Mouse (Mus musculus) forebrain, embryonic 10.5 days (tissue): ENCODE measurements at regions not wholly inside any gene's neighbourhood (a gene's known extent, or its start where the extent isn't known, plus 50 kb on each side); places are given as distances from the start of the nearest gene placed in this dataset.

Source experiments
- DNase-seq: peaks from one replicate; pipeline ENCODE4 v3.0.0-alpha.2; 2017; ENCODE audit warnings: low spot score; ENCODE audit errors: extremely low spot score
- H3K27ac ChIP-seq: fragments of 300-500 bp; sonication (generic); 2 replicates; pipeline ENCODE4 v1.5.1; 2016; ENCODE audit warnings: mild to moderate bottlenecking
- H3K27me3 ChIP-seq: fragments of 300-500 bp; sonication (generic); 2 replicates; pipeline ENCODE4 v1.6.1; 2016; ENCODE audit warnings: mild to moderate bottlenecking; ENCODE audit not compliant: poor library complexity, severe bottlenecking
- H3K36me3 ChIP-seq: fragments of 300-500 bp; sonication (generic); replicated peaks from 2 replicates; pipeline ENCODE4 v1.6.1; 2016; ENCODE audit warnings: mild to moderate bottlenecking, moderate library complexity
- H3K4me1 ChIP-seq: fragments of 300-500 bp; sonication (generic); 2 replicates; pipeline ENCODE4 v1.6.1; 2016
- H3K4me3 ChIP-seq: fragments of 300-500 bp; sonication (generic); 2 replicates; pipeline ENCODE4 v1.5.1; 2016; ENCODE audit warnings: mild to moderate bottlenecking, moderate library complexity
- H3K9me3 ChIP-seq: fragments of 300-500 bp; sonication (generic); 2 replicates; pipeline ENCODE4 v1.6.1; 2016; ENCODE audit warnings: mild to moderate bottlenecking, moderate library complexity
- WGBS: fragments of 180-500 bp; shearing (Covaris S2); methylation state at CpG from one replicate; pipeline ENCODE4 v1.1.7; 2016; 5-methylcytosine and 5-hydroxymethylcytosine counted together

GRCm38 (mm10) chr13:83716711-83717171 is 212.9 kb downstream of the Mef2c start:
- no peaks in the 10 kb centered on the region for H3K36me3 ChIP-seq
- H3K4me1 ChIP-seq, result peaks cover 39% of the 10 kb centered on the region
- no peak for DNase-seq
- WGBS, result under 1% methylated on average over 8 of the region's 8 CpGs
- peak overlapping the region; percentile 84 for H3K4me3 ChIP-seq
- no peaks in the 10 kb centered on the region for H3K9me3 ChIP-seq
- peak overlapping the region; percentile 100 for H3K27ac ChIP-seq
- peaks cover 100% of the 10 kb centered on the region for H3K27me3 ChIP-seq

- Histone ChIP-seq H3K27me3 (peaks cover 100% of the 10 kb centered on the region), H3K4me3 (peak overlapping the region; percentile 84), H3K36me3 (peaks cover under 1% of the 10 kb centered on the region; the same call in 1 of the 2 replicates), H3K4me1 (peaks cover 37% of the 10 kb centered on the region), H3K9me3 (no peaks in the 10 kb centered on the region), H3K27ac (peak overlapping the region; percentile 100)
- peak; percentile 16 for DNase-seq
- WGBS, result 5% methylated on average over 4 of the region's 4 CpGs
Observed at GRCm38 (mm10) chr13:83717686-83718210, 213.9 kb downstream of the Mef2c start.

- Histone ChIP-seq H3K36me3 (peaks cover 6% of the 10 kb centered on the region; the same call in 1 of the 2 replicates), H3K9me3 (no peaks in the 10 kb centered on the region), H3K27me3 (peaks cover 100% of the 10 kb centered on the region), H3K27ac (peak overlapping the region; percentile 100), H3K4me3 (peak overlapping the region; percentile 84), H3K4me1 (peaks cover 29% of the 10 kb centered on the region)
- DNase-seq, result peak; percentile 20
- WGBS, result 3% methylated on average over 10 of the region's 10 CpGs
Observed at GRCm38 (mm10) chr13:83718431-83719410, 214.9 kb downstream of the Mef2c start.

DNA sequence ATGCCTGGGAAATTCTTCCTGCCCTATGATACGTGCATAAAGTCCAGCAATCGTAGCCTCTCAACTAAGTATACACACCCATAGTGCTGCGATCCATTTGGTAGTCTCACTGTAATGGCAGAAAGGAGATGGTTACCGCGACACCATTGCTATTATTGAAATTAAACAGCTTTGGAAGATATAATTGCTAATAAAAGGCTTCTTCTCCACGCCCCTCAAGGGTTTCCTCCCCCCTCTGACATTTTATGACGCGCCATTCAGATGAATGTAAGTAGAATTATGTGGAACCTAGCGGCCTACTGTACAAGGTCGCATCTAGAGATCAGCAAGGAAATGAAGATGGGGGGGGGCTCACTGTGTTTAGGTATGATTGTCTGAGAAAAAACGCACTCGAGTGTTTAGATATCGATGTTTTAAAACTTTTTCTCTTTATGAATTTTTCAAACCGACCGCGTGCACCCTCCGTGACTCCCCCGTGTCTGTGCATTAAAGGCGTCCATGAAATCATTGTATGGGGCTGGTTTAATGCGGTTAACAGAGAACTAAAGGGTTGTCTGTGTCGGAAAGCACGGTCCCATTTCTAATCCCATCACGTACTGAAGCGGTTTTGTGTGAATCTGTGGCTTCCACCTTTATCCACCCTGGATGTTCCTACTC is 215.9 kb downstream of the Mef2c start:
- H3K9me3 ChIP-seq, result no peaks in the 10 kb centered on the region
- peaks cover 23% of the 10 kb centered on the region for H3K4me1 ChIP-seq
- H3K27ac ChIP-seq, result peak overlapping the region; percentile 100
- peaks cover 6% of the 10 kb centered on the region; the same call in 1 of the 2 replicates for H3K36me3 ChIP-seq
- peak; percentile 32 for DNase-seq
- peak overlapping the region; percentile 84 for H3K4me3 ChIP-seq
- WGBS, result 3% methylated on average over 24 of the region's 24 CpGs
- H3K27me3 ChIP-seq, result peaks cover 100% of the 10 kb centered on the region

GRCm38 (mm10) chr13:83720352-83720751 is 216.5 kb downstream of the Mef2c start:
- no peak for DNase-seq
- WGBS, result 2% methylated on average over 12 of the region's 12 CpGs
- peak overlapping the region; percentile 100 for H3K27ac ChIP-seq
- H3K27me3 ChIP-seq, result peaks cover 100% of the 10 kb centered on the region
- peaks cover 6% of the 10 kb centered on the region; the same call in 1 of the 2 replicates for H3K36me3 ChIP-seq
- H3K4me3 ChIP-seq, result peak overlapping the region; percentile 84
- peaks cover 17% of the 10 kb centered on the region for H3K4me1 ChIP-seq
- H3K9me3 ChIP-seq, result no peaks in the 10 kb centered on the region

- H3K9me3 ChIP-seq, result no peaks in the 10 kb centered on the region
- peaks cover 6% of the 10 kb centered on the region; the same call in 1 of the 2 replicates for H3K36me3 ChIP-seq
- H3K27me3 ChIP-seq, result peaks cover 100% of the 10 kb centered on the region
- DNase-seq, result peak; percentile 78
- H3K4me1 ChIP-seq, result peaks cover 15% of the 10 kb centered on the region
- H3K27ac ChIP-seq, result peak overlapping the region; percentile 100
- WGBS, result under 1% methylated on average over 30 of the region's 30 CpGs
- peak overlapping the region; percentile 84 for H3K4me3 ChIP-seq
Observed at GRCm38 (mm10) chr13:83720883-83721371, 217.1 kb downstream of the Mef2c start.

DNA sequence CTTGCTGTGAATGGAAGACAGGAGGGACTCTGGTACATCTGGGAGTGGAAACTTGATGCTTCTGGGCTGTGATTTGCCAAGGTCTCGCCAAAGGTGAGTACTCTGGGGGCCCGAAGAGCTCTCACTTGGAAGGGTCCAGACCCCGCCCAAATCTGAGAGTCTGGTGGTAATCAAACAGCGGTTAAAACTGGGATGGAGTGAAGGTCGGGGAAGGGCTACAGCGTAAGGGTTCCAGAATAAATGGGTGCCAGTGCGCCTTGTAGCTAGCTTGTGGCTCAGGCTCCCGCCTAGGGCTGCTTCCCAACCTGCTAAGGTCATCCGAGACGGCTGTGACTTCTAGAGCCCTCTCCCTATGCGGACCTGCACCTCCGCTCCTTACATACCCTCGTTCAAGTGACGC is 217.7 kb downstream of the Mef2c start:
- H3K36me3 ChIP-seq, result peaks cover 6% of the 10 kb centered on the region; the same call in 1 of the 2 replicates
- DNase-seq, result peak; percentile 57
- H3K27me3 ChIP-seq, result peaks cover 100% of the 10 kb centered on the region
- peaks cover 20% of the 10 kb centered on the region for H3K4me1 ChIP-seq
- H3K27ac ChIP-seq, result peak overlapping the region; percentile 100
- under 1% methylated on average over 14 of the region's 14 CpGs for WGBS
- H3K9me3 ChIP-seq, result no peaks in the 10 kb centered on the region
- peak overlapping the region; percentile 84 for H3K4me3 ChIP-seq

DNA sequence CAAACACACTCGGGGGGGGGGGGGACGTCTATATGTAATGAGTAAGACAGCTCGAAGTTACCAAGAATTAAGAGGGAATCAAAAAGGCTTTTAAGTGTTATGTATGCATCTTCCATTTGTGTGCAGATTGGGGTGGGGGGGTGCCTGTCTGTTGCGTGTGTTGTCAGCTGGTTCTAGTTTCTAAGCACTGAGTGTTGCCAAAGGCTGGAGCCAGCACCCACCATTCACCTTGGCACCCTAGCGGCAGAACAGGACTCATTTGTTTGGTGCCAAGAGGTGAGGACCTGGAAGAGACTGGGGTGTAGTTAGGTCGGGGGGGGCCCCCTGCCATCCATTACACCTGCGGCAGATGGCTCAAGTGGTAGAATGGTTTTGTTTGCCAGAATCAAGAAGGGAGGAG is 218.4 kb downstream of the Mef2c start:
- peaks cover 7% of the 10 kb centered on the region; the same call in 1 of the 2 replicates for H3K36me3 ChIP-seq
- peaks cover 16% of the 10 kb centered on the region for H3K4me1 ChIP-seq
- WGBS, result 4% methylated on average over 7 of the region's 7 CpGs
- no peaks in the 10 kb centered on the region for H3K9me3 ChIP-seq
- peak overlapping the region; percentile 84 for H3K4me3 ChIP-seq
- peaks cover 100% of the 10 kb centered on the region for H3K27me3 ChIP-seq
- peak overlapping the region; percentile 100 for H3K27ac ChIP-seq
- DNase-seq, result peak; percentile 36

- Histone ChIP-seq H3K9me3 (no peaks in the 10 kb centered on the region), H3K36me3 (peaks cover 12% of the 10 kb centered on the region), H3K27ac (peak overlapping the region; percentile 100), H3K4me1 (peaks cover 12% of the 10 kb centered on the region), H3K27me3 (peaks cover 100% of the 10 kb centered on the region), H3K4me3 (peak overlapping the region; percentile 84)
- peak; percentile 15 for DNase-seq
- 3% methylated on average over 3 of the region's 3 CpGs for WGBS
Observed at GRCm38 (mm10) chr13:83722791-83723190, 219.0 kb downstream of the Mef2c start.

- Histone ChIP-seq H3K4me3 (peak overlapping the region; percentile 84), H3K27ac (peak overlapping the region; percentile 100)
- 10% methylated on average over 2 of the region's 2 CpGs for WGBS
Observed at GRCm38 (mm10) chr13:83723396-83723795, 219.6 kb downstream of the Mef2c start.

GRCm38 (mm10) chr13:83724196-83724595 is 220.4 kb downstream of the Mef2c start:
- DNase-seq, result peak; percentile 18
- Histone ChIP-seq H3K9me3 (no peaks in the 10 kb centered on the region), H3K27me3 (peaks cover 100% of the 10 kb centered on the region), H3K4me1 (peaks cover 11% of the 10 kb centered on the region), H3K36me3 (peaks cover 13% of the 10 kb centered on the region), H3K4me3 (peak overlapping the region; percentile 84), H3K27ac (peak overlapping the region; percentile 100)
- 20% methylated on average over 3 of the region's 3 CpGs for WGBS

More at GRCm38 (mm10) chr13:83723396-83723795, 219.6 kb downstream of the Mef2c start:
- Histone ChIP-seq H3K4me1 (peaks cover 11% of the 10 kb centered on the region), H3K9me3 (no peaks in the 10 kb centered on the region), H3K36me3 (peaks cover 13% of the 10 kb centered on the region), H3K27me3 (peaks cover 100% of the 10 kb centered on the region)
- DNase-seq, result no peak

DNA sequence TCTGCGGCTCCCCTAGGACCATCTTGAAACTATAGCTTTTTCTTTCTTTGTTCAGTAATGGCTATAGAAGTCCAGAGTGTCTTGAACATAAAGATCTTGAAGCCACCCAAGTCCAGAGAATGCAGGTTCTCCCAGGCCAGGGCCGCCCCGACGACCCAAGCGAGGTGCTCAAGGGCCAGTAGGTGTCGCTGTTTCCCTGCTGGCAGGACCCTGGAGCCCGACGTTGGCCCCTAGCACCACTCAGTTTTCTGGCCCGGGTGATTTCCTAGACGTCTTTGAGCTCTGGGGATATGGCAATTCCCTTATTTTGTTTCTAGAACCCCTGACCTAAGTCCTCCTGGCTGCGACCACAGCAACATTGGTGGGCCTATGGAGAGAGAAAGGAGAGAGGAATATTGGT is 221.2 kb downstream of the Mef2c start:
- Histone ChIP-seq H3K27me3 (peaks cover 100% of the 10 kb centered on the region), H3K9me3 (no peaks in the 10 kb centered on the region), H3K4me3 (peak overlapping the region; percentile 84), H3K27ac (peak overlapping the region; percentile 100), H3K36me3 (peaks cover 18% of the 10 kb centered on the region), H3K4me1 (peaks cover 14% of the 10 kb centered on the region)
- DNase-seq, result peak; percentile 88
- 0% methylated on average over 11 of the region's 11 CpGs for WGBS
